Mouse (Mus musculus) midbrain, embryonic 16.5 days (tissue): ENCODE measurements around the gene Plekhm1. TPM values are rescaled to one million over a fixed set of nuclear protein-coding genes. Genes with fewer than 3 reads are reported as not detected.
"Not testable (repeated sequence)": the region's sequence is repeated elsewhere in the genome, so short reads cannot be mapped to it uniquely, and the experiment has no call there.

Source experiments
- ATAC-seq: fragments of 200-750 bp; cut with Nextera tagmentation; 2 replicates; pipeline ENCODE4 v1.8.0; 2017; ENCODE audit warnings: moderate TSS enrichment
- H3K27ac ChIP-seq: fragments of 300-500 bp; sonication (generic); 2 replicates; pipeline ENCODE4 v1.5.1; 2014; ENCODE audit warnings: mild to moderate bottlenecking, low read length, mixed read lengths
- H3K27me3 ChIP-seq: fragments of 300-500 bp; sonication (generic); 2 replicates; pipeline ENCODE4 v1.6.1; 2014; ENCODE audit warnings: low read depth, low read length, mixed read lengths; ENCODE audit not compliant: control insufficient read depth, insufficient read depth
- H3K36me3 ChIP-seq: fragments of 300-500 bp; sonication (generic); 2 replicates; pipeline ENCODE4 v1.6.1; 2014; ENCODE audit warnings: mild to moderate bottlenecking, low read length, moderate library complexity, mixed read lengths; ENCODE audit not compliant: control insufficient read depth, insufficient read depth
- H3K4me1 ChIP-seq: fragments of 300-500 bp; sonication (generic); 2 replicates; pipeline ENCODE4 v1.6.1; 2014; ENCODE audit warnings: mild to moderate bottlenecking, low read length, mixed read lengths; ENCODE audit not compliant: control insufficient read depth, insufficient read depth
- H3K4me2 ChIP-seq: fragments of 300-500 bp; sonication (generic); 2 replicates; pipeline ENCODE4 v1.6.1; 2014; ENCODE audit warnings: mild to moderate bottlenecking, low read length, mixed read lengths
- H3K4me3 ChIP-seq: fragments of 300-500 bp; sonication (generic); 2 replicates; pipeline ENCODE4 v1.5.1; 2014; ENCODE audit warnings: low read depth, mild to moderate bottlenecking, low read length, moderate library complexity, mixed read lengths
- H3K9ac ChIP-seq: fragments of 300-500 bp; sonication (generic); 2 replicates; pipeline ENCODE4 v1.6.1; 2014; ENCODE audit warnings: low read depth, low read length, mixed read lengths
- H3K9me3 ChIP-seq: fragments of 300-500 bp; sonication (generic); replicated peaks from 2 replicates; pipeline ENCODE4 v1.6.1; 2014; ENCODE audit warnings: mild to moderate bottlenecking, low read length, mixed read lengths; ENCODE audit not compliant: control insufficient read depth, poor library complexity, severe bottlenecking
- WGBS: fragments of 180-500 bp; shearing (Covaris S2); extraction: QIAGEN DNeasy Blood & Tissue Kit; methylation state at CpG from one replicate; pipeline ENCODE4 v1.1.7; 2014; 5-methylcytosine and 5-hydroxymethylcytosine counted together
- polyA plus RNA-seq: library from polyadenylated mRNA; unstranded; fragments of >200 nt; fragmentation: Nextera tagmentation; extraction: Ambion mirVana; gene quantifications from 2 replicates; pipeline ENCODE4 v1.2.1, GENCODE M21; 2015

The Plekhm1 gene
- polyA plus RNA-seq, 1 experiment from 2014 or later = 8.9 TPM

GRCm38 (mm10) chr11:103412950-103413423, 500 bp upstream of the Plekhm1 start:
- H3K4me1 ChIP-seq = peaks cover 18% of the 10 kb centered on the region
- peak overlapping the region; percentile 83 for H3K27ac ChIP-seq
- WGBS = 2% methylated on average over 14 of the region's 14 CpGs
- no peaks in the 10 kb centered on the region for H3K27me3 ChIP-seq
- H3K36me3 ChIP-seq = no peaks in the 10 kb centered on the region
- H3K9ac ChIP-seq = peak overlapping the region; percentile 70
- peak overlapping the region; percentile 64 for H3K4me3 ChIP-seq
- peak; percentile 52; the same call in 1 of the 2 replicates for ATAC-seq
- peak overlapping the region; percentile 73 for H3K4me2 ChIP-seq
- no peaks in the 10 kb centered on the region for H3K9me3 ChIP-seq

DNA sequence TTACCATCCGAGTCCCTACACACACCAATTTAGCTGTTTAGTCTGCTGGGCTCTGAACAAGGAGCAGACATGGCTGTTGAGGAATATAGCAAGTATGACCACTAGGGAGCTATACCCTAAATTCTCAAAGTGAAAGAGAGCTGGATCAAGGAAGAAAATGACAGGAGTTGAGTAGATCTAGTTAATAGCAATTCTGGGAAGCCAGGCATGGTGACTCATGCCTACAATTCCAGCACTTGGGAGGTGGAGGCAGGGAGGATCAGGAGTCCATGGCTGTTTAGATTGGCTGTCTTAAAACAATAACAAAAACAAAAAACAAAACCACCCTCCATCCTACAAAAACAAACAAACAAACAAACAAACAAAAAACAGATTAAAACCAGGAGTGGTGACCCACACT, 1.2 kb downstream of the Plekhm1 start:
- Histone ChIP-seq H3K4me3 (no peak overlapping the region), H3K4me2 (peak overlapping the region; percentile 60), H3K36me3 (no peaks in the 10 kb centered on the region), H3K9me3 (no peaks in the 10 kb centered on the region), H3K27ac (no peak overlapping the region), H3K9ac (no peak overlapping the region), H3K27me3 (no peaks in the 10 kb centered on the region), H3K4me1 (peaks cover 18% of the 10 kb centered on the region)
- 83% methylated on average over 1 of the region's 1 CpGs for WGBS
- no peak for ATAC-seq

- ATAC-seq = no peak
- peaks cover under 1% of the 10 kb centered on the region; the same call in 1 of the 2 replicates for H3K36me3 ChIP-seq
- WGBS = 92% methylated on average over 13 of the region's 13 CpGs
These were observed 3.6 kb downstream of the Plekhm1 start for GRCm38 (mm10) chr11:103408880-103409279.

GRCm38 (mm10) chr11:103407136-103407535, 5.4 kb downstream of the Plekhm1 start:
- WGBS = 66% methylated on average over 5 of the region's 5 CpGs

More at GRCm38 (mm10) chr11:103408880-103409279, 3.6 kb downstream of the Plekhm1 start:
- Histone ChIP-seq H3K9ac (no peak overlapping the region), H3K4me3 (no peak overlapping the region), H3K27ac (no peak overlapping the region), H3K4me2 (no peak overlapping the region), H3K9me3 (no peaks in the 10 kb centered on the region), H3K27me3 (no peaks in the 10 kb centered on the region), H3K4me1 (peaks cover 18% of the 10 kb centered on the region)

GRCm38 (mm10) chr11:103406551-103406950, 5.9 kb downstream of the Plekhm1 start:
- ATAC-seq = no peak
- no peaks in the 10 kb centered on the region for H3K9me3 ChIP-seq

More at GRCm38 (mm10) chr11:103407136-103407535, 5.4 kb downstream of the Plekhm1 start:
- not testable (repeated sequence) for H3K36me3 ChIP-seq, H3K4me2 ChIP-seq, ATAC-seq, H3K9me3 ChIP-seq, H3K27me3 ChIP-seq, H3K27ac ChIP-seq, H3K4me3 ChIP-seq, H3K9ac ChIP-seq
- H3K4me1 ChIP-seq = peaks cover 14% of the 10 kb centered on the region

DNA sequence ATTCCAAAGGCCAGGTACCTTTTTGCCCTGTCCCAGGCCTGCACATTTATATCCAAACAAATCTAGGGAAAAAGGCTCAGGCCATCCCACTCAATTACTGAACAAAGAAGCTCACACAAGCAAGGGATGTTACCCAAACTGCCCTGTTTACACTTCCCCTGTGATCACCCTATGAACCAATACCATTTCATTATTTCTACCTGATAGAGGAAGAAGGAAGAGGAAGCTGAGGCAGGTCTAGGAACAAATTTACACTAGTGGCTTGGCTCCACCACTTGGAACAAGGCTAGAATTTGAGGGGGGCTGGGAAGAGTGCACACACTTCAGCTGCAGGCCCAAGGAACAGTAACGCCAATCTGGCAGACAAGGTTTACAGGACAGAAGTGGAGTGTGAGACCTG, 6.7 kb downstream of the Plekhm1 start:
- H3K27ac ChIP-seq = no peak overlapping the region
- no peak overlapping the region for H3K4me2 ChIP-seq
- WGBS = 89% methylated on average over 1 of the region's 1 CpGs
- no peak overlapping the region for H3K9ac ChIP-seq
- H3K9me3 ChIP-seq = no peaks in the 10 kb centered on the region
- peaks cover 6% of the 10 kb centered on the region; the same call in 1 of the 2 replicates for H3K36me3 ChIP-seq
- no peak for ATAC-seq
- no peaks in the 10 kb centered on the region for H3K27me3 ChIP-seq
- no peak overlapping the region for H3K4me3 ChIP-seq
- peaks cover 3% of the 10 kb centered on the region; the same call in 1 of the 2 replicates for H3K4me1 ChIP-seq

More at GRCm38 (mm10) chr11:103406551-103406950, 5.9 kb downstream of the Plekhm1 start:
- no peak overlapping the region for H3K27ac ChIP-seq
- H3K4me2 ChIP-seq = no peak overlapping the region
- no peak overlapping the region for H3K4me3 ChIP-seq
- 77% methylated on average over 7 of the region's 7 CpGs for WGBS
- H3K36me3 ChIP-seq = peaks cover 6% of the 10 kb centered on the region; the same call in 1 of the 2 replicates
- no peaks in the 10 kb centered on the region for H3K27me3 ChIP-seq
- H3K4me1 ChIP-seq = peaks cover 10% of the 10 kb centered on the region
- H3K9ac ChIP-seq = no peak overlapping the region

DNA sequence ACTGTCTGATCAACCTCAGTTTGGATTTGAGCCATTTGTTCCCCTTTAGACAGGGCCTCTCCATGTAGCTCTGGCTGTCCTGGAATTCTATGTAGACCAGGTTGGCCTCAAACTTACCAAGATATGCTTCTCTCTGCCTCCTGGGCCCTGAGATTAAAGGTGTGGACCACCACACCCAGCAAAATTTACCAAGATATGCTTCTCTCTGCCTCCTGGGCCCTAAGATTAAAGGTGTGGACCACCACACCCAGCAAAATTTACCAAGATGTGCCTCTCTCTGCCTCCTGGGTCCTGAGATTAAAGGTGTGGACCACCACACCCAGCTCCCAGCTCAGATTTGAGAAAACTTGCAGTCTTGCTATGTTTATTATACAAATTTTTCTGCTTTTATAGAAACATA, 7.9 kb downstream of the Plekhm1 start:
- Histone ChIP-seq H3K27me3 (no peaks in the 10 kb centered on the region), H3K4me2 (no peak overlapping the region), H3K9ac (no peak overlapping the region), H3K9me3 (no peaks in the 10 kb centered on the region), H3K27ac (no peak overlapping the region), H3K4me3 (no peak overlapping the region), H3K4me1 (no peaks in the 10 kb centered on the region), H3K36me3 (peaks cover 6% of the 10 kb centered on the region; the same call in 1 of the 2 replicates)
- no peak for ATAC-seq

DNA sequence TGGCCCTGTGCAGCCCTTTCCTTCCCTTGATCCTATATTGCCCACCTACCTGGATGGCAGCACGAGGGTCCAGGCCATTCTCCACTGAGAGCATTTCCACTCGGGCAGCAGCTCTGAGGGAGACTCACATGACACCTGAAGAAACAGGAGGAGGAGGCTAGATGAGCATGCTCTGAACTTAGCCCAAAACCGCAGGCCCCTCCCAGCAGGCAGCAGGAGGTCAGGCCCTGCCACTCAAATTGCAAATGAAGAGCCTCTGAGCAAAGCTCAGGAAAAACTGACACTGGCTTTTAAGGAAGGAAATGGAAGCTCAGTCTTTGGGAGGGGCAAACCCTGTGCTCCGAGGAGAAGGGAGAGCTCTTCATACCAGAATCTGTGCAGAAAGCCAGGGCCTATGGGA, 8.7 kb downstream of the Plekhm1 start:
- H3K4me2 ChIP-seq = no peak overlapping the region
- ATAC-seq = no peak

DNA sequence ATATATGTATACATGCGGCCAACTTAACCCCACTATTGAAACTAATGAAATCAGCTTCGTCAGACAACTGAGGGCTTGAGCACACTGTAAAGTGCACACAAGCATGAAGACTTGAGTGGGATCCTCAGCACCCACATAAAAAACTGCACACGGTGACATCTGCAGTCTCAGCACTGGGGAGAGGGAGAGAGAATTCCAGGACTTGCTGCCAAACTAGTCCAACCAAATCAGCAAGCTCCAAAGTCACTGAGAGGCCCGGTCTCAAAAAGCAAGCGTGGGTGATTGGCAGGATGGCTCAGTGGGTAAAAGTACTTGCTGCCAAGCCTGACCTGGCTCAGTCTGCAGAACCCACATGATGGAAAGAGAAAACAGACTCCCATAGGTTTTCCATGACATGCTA, 9.7 kb downstream of the Plekhm1 start:
- ATAC-seq = no peak
- no peak overlapping the region for H3K4me3 ChIP-seq
- no peaks in the 10 kb centered on the region for H3K9me3 ChIP-seq
- 94% methylated on average over 5 of the region's 5 CpGs for WGBS
- H3K4me2 ChIP-seq = no peak overlapping the region
- H3K27ac ChIP-seq = no peak overlapping the region
- peaks cover 6% of the 10 kb centered on the region; the same call in 1 of the 2 replicates for H3K36me3 ChIP-seq
- H3K9ac ChIP-seq = no peak overlapping the region
- no peaks in the 10 kb centered on the region for H3K4me1 ChIP-seq
- H3K27me3 ChIP-seq = no peaks in the 10 kb centered on the region

More for the DNA sequence above, 8.7 kb downstream of the Plekhm1 start:
- Histone ChIP-seq H3K9ac (no peak overlapping the region), H3K27me3 (no peaks in the 10 kb centered on the region), H3K4me3 (no peak overlapping the region), H3K9me3 (no peaks in the 10 kb centered on the region), H3K36me3 (peaks cover 6% of the 10 kb centered on the region; the same call in 1 of the 2 replicates), H3K27ac (no peak overlapping the region), H3K4me1 (no peaks in the 10 kb centered on the region)
- 73% methylated on average over 4 of the region's 4 CpGs for WGBS
